Mouse (Mus musculus): Measurements from ENCODE around the gene Dync1i1.

Gene Dync1i1

GRCm38 (mm10) chr6:5976241-5976640 is 250.8 kb downstream of the Dync1i1 start:
- DNase-seq: no peak

GRCm38 (mm10) chr6:5977238-5977920 is 251.9 kb downstream of the Dync1i1 start:
- no peak for DNase-seq

GRCm38 (mm10) chr6:5991243-5991642 is 265.8 kb downstream of the Dync1i1 start:
- no peak for DNase-seq

- DNase-seq: peak; percentile 51 to 59
Observed at GRCm38 (mm10) chr6:5991817-5992755, 266.6 kb downstream of the Dync1i1 start.

GRCm38 (mm10) chr6:5993056-5993455 is 267.6 kb downstream of the Dync1i1 start:
- no peak for DNase-seq

- no peak for DNase-seq
Observed at GRCm38 (mm10) chr6:5997535-5997934, 272.1 kb downstream of the Dync1i1 start.

- peak; percentile 50 to 69 for DNase-seq
Observed at GRCm38 (mm10) chr6:6002061-6002460, 276.6 kb downstream of the Dync1i1 start.

GRCm38 (mm10) chr6:6004756-6005485 is 279.5 kb downstream of the Dync1i1 start:
- DNase-seq: no peak

- DNase-seq: peak; percentile 78
Observed at GRCm38 (mm10) chr6:6005762-6006431, 280.5 kb downstream of the Dync1i1 start.

GRCm38 (mm10) chr6:6011364-6011763 is 285.9 kb downstream of the Dync1i1 start:
- DNase-seq: no peak

- no peak for DNase-seq
Observed at GRCm38 (mm10) chr6:6015616-6016015, 290.2 kb downstream of the Dync1i1 start.

GRCm38 (mm10) chr6:6016931-6017330 is 291.5 kb downstream of the Dync1i1 start:
- DNase-seq: no peak

- no peak for DNase-seq
Observed at GRCm38 (mm10) chr6:6023976-6024375, 298.5 kb downstream of the Dync1i1 start.

GRCm38 (mm10) chr6:6027664-6028063 is 302.2 kb downstream of the Dync1i1 start:
- DNase-seq: no peak

GRCm38 (mm10) chr6:6038773-6039550 is 313.5 kb downstream of the Dync1i1 start:
- no peak for DNase-seq

- no peak for DNase-seq
Observed at GRCm38 (mm10) chr6:6046729-6047424, 321.4 kb downstream of the Dync1i1 start.

GRCm38 (mm10) chr6:6052696-6053095 is 327.3 kb downstream of the Dync1i1 start:
- DNase-seq: no peak

GRCm38 (mm10) chr6:6053946-6054345 is 328.5 kb downstream of the Dync1i1 start:
- DNase-seq: no peak

GRCm38 (mm10) chr6:6058548-6058947 is 333.1 kb downstream of the Dync1i1 start:
- no peak for DNase-seq

- no peak for DNase-seq
Observed at GRCm38 (mm10) chr6:6067201-6067600, 341.8 kb downstream of the Dync1i1 start.

- DNase-seq: no peak
Observed at GRCm38 (mm10) chr6:6070015-6070414, 344.6 kb downstream of the Dync1i1 start.
